Mouse (Mus musculus): Measurements from ENCODE around the gene Proser1. TPM values are rescaled to one million over a fixed set of nuclear protein-coding genes. Genes with fewer than 3 reads are reported as not detected.

The Proser1 gene
- polyA plus RNA-seq, 1 experiment: 6.5 TPM

DNA sequence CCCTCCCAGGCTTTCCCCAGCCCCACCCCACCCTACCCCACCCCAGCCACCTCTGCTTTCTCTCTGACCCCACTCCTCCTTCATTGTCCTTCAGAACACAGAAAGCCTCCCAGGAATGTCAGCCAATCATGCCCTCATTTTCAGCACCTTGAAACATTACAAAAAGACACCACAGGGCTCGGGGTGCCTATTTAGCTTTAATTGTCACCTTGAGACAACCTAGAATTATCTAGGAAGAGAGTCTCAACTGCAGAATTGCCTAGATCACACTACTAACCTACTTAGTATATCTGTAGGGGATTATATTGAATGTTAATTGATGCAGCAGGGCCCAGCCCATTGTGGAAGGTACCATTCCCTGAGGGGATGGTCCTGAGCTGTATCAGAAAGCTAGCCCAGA, 40.8 kb upstream of the Proser1 start:
- H3K36me3 ChIP-seq (ENCODE audit: control insufficient read depth, insufficient read depth): no peaks in the 10 kb centered on the region
- no peaks in the 10 kb centered on the region for H3K79me2 ChIP-seq (ENCODE audit: control insufficient read depth, insufficient read depth)
- TF ChIP-seq MYOG (IDR thresholded peaks at IDR 0.05; ENCODE audit: control insufficient read depth in 1 of 3, insufficient read depth in 1 of 3, insufficient read length in 2 of 3, low read depth in 2 of 3) (no peak), SRF (IDR thresholded peaks at IDR 0.05; ENCODE audit: control insufficient read depth, insufficient read length, low read depth) (no peak)
- H3K4me3 ChIP-seq: no peak overlapping the region
- no peak overlapping the region for H3ac ChIP-seq (ENCODE audit: control insufficient read depth, insufficient read length)
- no peak overlapping the region for H3K4me2 ChIP-seq (ENCODE audit: low read depth)
- H3K27me3 ChIP-seq (ENCODE audit: control insufficient read depth, insufficient read depth, insufficient read length): no peaks in the 10 kb centered on the region

DNA sequence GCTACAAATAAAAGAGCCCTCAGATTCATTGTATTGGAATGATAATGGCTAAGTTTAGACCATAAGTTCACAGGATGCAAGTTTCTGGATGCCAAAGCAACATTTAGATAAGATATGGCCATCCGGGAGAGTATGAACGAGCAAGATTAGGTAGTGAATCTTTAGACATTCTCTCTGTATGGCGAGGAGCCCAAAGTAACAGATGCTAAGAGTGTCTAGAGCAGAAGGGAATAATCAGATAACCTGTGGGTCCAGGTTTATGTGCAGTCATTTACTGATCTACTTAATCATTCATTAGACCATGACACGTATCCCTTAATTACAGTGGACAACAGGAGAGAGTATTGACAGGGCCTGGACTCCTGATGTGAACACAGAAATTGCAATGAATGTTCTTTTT, 39.9 kb upstream of the Proser1 start:
- Histone ChIP-seq H3K36me3 (ENCODE audit: control insufficient read depth, insufficient read depth) (no peaks in the 10 kb centered on the region), H3K27me3 (ENCODE audit: control insufficient read depth, insufficient read depth, insufficient read length) (no peaks in the 10 kb centered on the region), H3ac (ENCODE audit: control insufficient read depth, insufficient read length) (no peak overlapping the region), H3K4me2 (ENCODE audit: low read depth) (no peak overlapping the region), H3K4me3 (no peak overlapping the region), H3K79me2 (ENCODE audit: control insufficient read depth, insufficient read depth) (no peaks in the 10 kb centered on the region)
- TF ChIP-seq USF1 (IDR thresholded peaks at IDR 0.05; ENCODE audit: low read depth): no peak

DNA sequence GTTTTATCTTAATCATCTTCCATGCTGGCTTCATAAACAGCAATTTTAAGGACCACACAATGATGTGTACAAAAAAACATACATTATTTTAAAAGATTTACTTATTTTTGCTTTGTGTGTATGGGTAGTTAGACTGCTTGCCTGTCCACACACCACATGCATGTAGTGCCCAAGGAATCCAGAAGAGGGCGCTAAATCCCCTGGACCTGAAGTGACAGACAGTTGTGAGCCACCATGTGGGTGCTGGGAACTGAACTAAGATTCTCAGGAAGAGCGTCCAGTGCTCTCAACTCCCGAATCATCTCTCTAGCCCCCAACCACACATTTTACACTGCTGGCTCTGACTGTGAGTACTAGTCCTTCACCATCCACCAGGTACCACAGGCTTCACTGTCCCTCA, 28.9 kb upstream of the Proser1 start:
- H3K27me3 ChIP-seq (ENCODE audit: control insufficient read depth, insufficient read depth, insufficient read length): no peaks in the 10 kb centered on the region
- H3K4me2 ChIP-seq (ENCODE audit: low read depth): no peak overlapping the region
- H3K36me3 ChIP-seq (ENCODE audit: control insufficient read depth, insufficient read depth): no peaks in the 10 kb centered on the region
- no peak overlapping the region for H3K4me3 ChIP-seq
- no peaks in the 10 kb centered on the region for H3K79me2 ChIP-seq (ENCODE audit: control insufficient read depth, insufficient read depth)
- no peak overlapping the region for H3ac ChIP-seq (ENCODE audit: control insufficient read depth, insufficient read length)
- TF ChIP-seq E2F4 (IDR thresholded peaks at IDR 0.05; ENCODE audit: insufficient read depth) (no peak), TCF12 (IDR thresholded peaks at IDR 0.05; ENCODE audit: insufficient read depth, poor library complexity, severe bottlenecking) (no peak), CEBPB (IDR thresholded peaks at IDR 0.05; ENCODE audit: insufficient read depth, poor library complexity, severe bottlenecking) (no peak), MYOD1 (IDR thresholded peaks at IDR 0.05; ENCODE audit: control insufficient read depth in 1 of 3, insufficient read length in 2 of 3, low read depth in 2 of 3) (no peak), POLR2AphosphoS2 (IDR thresholded peaks at IDR 0.05; ENCODE audit: insufficient read length, low read depth) (no peak), USF1 (IDR thresholded peaks at IDR 0.05; ENCODE audit: low read depth) (no peak), REST (IDR thresholded peaks at IDR 0.05; ENCODE audit: insufficient read depth, insufficient read length) (no peak), MAX (IDR thresholded peaks at IDR 0.05; ENCODE audit: low read depth) (no peak)

DNA sequence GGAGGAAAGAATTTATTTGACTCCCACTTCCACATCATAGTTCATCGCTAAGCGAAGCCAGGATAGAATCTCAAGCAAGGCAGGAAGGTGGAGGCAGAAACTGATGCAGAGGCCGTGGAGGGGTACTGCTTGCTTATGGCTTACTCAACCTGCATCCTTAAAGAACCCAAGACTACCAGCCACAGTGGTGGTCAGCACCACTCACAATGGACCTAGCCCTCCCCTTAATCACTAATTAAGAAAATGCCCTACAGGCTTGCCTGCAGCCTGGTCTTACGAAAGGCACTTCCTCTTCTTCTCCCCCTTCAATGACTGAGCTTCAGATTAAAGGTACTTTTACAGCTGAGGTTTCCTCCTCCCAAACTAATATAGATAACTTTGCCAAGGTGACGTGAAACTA, 26.9 kb upstream of the Proser1 start:
- no peak overlapping the region for H3K4me2 ChIP-seq (ENCODE audit: low read depth)
- no peak overlapping the region for H3K4me3 ChIP-seq
- no peaks in the 10 kb centered on the region for H3K36me3 ChIP-seq (ENCODE audit: control insufficient read depth, insufficient read depth)
- TF ChIP-seq E2F4 (IDR thresholded peaks at IDR 0.05; ENCODE audit: insufficient read depth): no peak
- H3K79me2 ChIP-seq (ENCODE audit: control insufficient read depth, insufficient read depth): no peaks in the 10 kb centered on the region
- H3ac ChIP-seq (ENCODE audit: control insufficient read depth, insufficient read length): no peak overlapping the region
- H3K27me3 ChIP-seq (ENCODE audit: control insufficient read depth, insufficient read depth, insufficient read length): no peaks in the 10 kb centered on the region

DNA sequence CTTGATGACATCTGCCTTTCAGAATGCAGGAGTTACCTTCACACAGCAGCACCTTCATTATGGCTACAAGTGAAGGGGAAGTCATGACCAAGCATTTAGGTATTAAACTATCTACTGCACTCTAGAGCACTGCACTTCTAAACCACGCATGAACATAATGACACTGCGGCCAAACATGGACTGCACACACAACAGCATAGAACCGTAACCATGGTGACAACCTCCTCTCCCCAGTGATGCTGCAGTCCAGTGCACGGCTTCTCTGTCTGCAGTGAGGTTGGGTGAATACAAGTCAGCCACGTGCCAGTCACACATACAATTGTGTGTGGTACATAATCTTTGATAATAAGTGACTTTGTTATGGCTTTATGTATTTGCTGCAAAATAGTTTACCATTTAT, 17.9 kb upstream of the Proser1 start:
- H3K79me2 ChIP-seq (ENCODE audit: control insufficient read depth, insufficient read depth): no peaks in the 10 kb centered on the region
- no peaks in the 10 kb centered on the region for H3K27me3 ChIP-seq (ENCODE audit: control insufficient read depth, insufficient read depth, insufficient read length)
- no peak overlapping the region for H3K4me3 ChIP-seq
- peaks cover 10% of the 10 kb centered on the region for H3K36me3 ChIP-seq (ENCODE audit: control insufficient read depth, insufficient read depth)
- TF ChIP-seq POLR2AphosphoS2 (IDR thresholded peaks at IDR 0.05; ENCODE audit: insufficient read length, low read depth) (no peak), USF1 (IDR thresholded peaks at IDR 0.05; ENCODE audit: low read depth) (no peak), MYOG (IDR thresholded peaks at IDR 0.05; ENCODE audit: control insufficient read depth in 1 of 3, insufficient read depth in 1 of 3, insufficient read length in 2 of 3, low read depth in 2 of 3) (no peak), TCF3 (IDR thresholded peaks at IDR 0.05; ENCODE audit: insufficient read length, low read depth) (no peak), CEBPB (IDR thresholded peaks at IDR 0.05; ENCODE audit: insufficient read depth, poor library complexity, severe bottlenecking) (no peak), POLR2A (IDR thresholded peaks at IDR 0.05; ENCODE audit: insufficient read length, low read depth) (no peak), E2F4 (IDR thresholded peaks at IDR 0.05; ENCODE audit: insufficient read depth) (no peak), MAX (IDR thresholded peaks at IDR 0.05; ENCODE audit: low read depth) (no peak), SRF (IDR thresholded peaks at IDR 0.05; ENCODE audit: control insufficient read depth, insufficient read length, low read depth) (no peak), TCF12 (IDR thresholded peaks at IDR 0.05; ENCODE audit: insufficient read depth, poor library complexity, severe bottlenecking) (no peak), REST (IDR thresholded peaks at IDR 0.05; ENCODE audit: insufficient read depth, insufficient read length) (no peak), MYOD1 (IDR thresholded peaks at IDR 0.05; ENCODE audit: control insufficient read depth in 1 of 3, insufficient read length in 2 of 3, low read depth in 2 of 3) (no peak)
- H3K4me2 ChIP-seq (ENCODE audit: low read depth): no peak overlapping the region
- H3ac ChIP-seq (ENCODE audit: control insufficient read depth, insufficient read length): no peak overlapping the region

DNA sequence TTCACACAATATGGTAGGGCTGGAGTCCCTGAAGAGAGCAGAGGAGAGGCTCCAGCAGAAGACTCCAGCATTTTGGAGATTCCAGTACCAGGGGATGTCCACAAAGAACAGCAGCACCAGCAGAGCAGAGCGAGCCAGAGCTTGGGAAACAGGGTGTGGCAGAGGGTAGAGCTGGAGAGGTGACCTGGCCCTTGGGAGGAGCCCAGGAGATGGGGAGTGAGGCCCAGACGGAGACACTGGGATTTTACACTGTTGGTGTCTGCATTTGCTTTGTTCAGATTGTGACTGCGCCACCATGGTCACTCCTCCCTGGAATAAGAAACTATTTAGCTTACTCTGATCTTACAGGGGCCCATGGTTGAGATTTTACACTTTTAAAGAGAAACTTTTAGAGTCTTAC, 16.7 kb upstream of the Proser1 start:
- TF ChIP-seq REST (IDR thresholded peaks at IDR 0.05; ENCODE audit: insufficient read depth, insufficient read length) (no peak), SRF (IDR thresholded peaks at IDR 0.05; ENCODE audit: control insufficient read depth, insufficient read length, low read depth) (no peak), TCF12 (IDR thresholded peaks at IDR 0.05; ENCODE audit: insufficient read depth, poor library complexity, severe bottlenecking) (no peak), TCF3 (IDR thresholded peaks at IDR 0.05; ENCODE audit: insufficient read length, low read depth) (no peak), CEBPB (IDR thresholded peaks at IDR 0.05; ENCODE audit: insufficient read depth, poor library complexity, severe bottlenecking) (no peak), E2F4 (IDR thresholded peaks at IDR 0.05; ENCODE audit: insufficient read depth) (no peak), MAX (IDR thresholded peaks at IDR 0.05; ENCODE audit: low read depth) (no peak), USF1 (IDR thresholded peaks at IDR 0.05; ENCODE audit: low read depth) (no peak), POLR2A (IDR thresholded peaks at IDR 0.05; ENCODE audit: insufficient read length, low read depth) (no peak), MYOG (IDR thresholded peaks at IDR 0.05; ENCODE audit: control insufficient read depth in 1 of 3, insufficient read depth in 1 of 3, insufficient read length in 2 of 3, low read depth in 2 of 3) (no peak), MYOD1 (IDR thresholded peaks at IDR 0.05; ENCODE audit: control insufficient read depth in 1 of 3, insufficient read length in 2 of 3, low read depth in 2 of 3) (no peak), POLR2AphosphoS2 (IDR thresholded peaks at IDR 0.05; ENCODE audit: insufficient read length, low read depth) (no peak)
- no peaks in the 10 kb centered on the region for H3K79me2 ChIP-seq (ENCODE audit: control insufficient read depth, insufficient read depth)
- H3K4me2 ChIP-seq (ENCODE audit: low read depth): no peak overlapping the region
- no peaks in the 10 kb centered on the region for H3K27me3 ChIP-seq (ENCODE audit: control insufficient read depth, insufficient read depth, insufficient read length)
- no peak overlapping the region for H3K4me3 ChIP-seq
- H3ac ChIP-seq (ENCODE audit: control insufficient read depth, insufficient read length): no peak overlapping the region
- H3K36me3 ChIP-seq (ENCODE audit: control insufficient read depth, insufficient read depth): peaks cover 10% of the 10 kb centered on the region

All from myocyte (in vitro differentiated cells).